Mouse (Mus musculus) spleen, adult 2 months (tissue): Measurements from ENCODE around the gene Oprl1. TPM values are rescaled to one million over a fixed set of nuclear protein-coding genes. Genes with fewer than 3 reads are reported as not detected.

Source experiments
- DNase-seq, 2 experiments: peaks; one replicate each; pipeline versions ENCODE4 v3.0.0 to v3.0.0-alpha.2; 2012 to 2021; ENCODE audit warnings: low spot score in 2 of 2, low read depth in 1 of 2
- H3K27ac ChIP-seq: fragments of 200-500 bp; 2 replicates; pipeline ENCODE4 v1.5.1; 2012; ENCODE audit warnings: low read length, inconsistent platforms; ENCODE audit not compliant: insufficient read depth
- H3K27me3 ChIP-seq: fragments of 200-500 bp; 2 replicates; pipeline ENCODE4 v1.6.1; 2012; ENCODE audit warnings: mild to moderate bottlenecking, moderate library complexity, low read length, inconsistent platforms; ENCODE audit not compliant: control insufficient read depth, insufficient read depth
- H3K36me3 ChIP-seq: fragments of 200-500 bp; 2 replicates; pipeline ENCODE4 v1.6.1; 2012; ENCODE audit warnings: mild to moderate bottlenecking, low read length, inconsistent platforms; ENCODE audit not compliant: control insufficient read depth, insufficient read depth
- H3K4me1 ChIP-seq: fragments of 200-500 bp; 2 replicates; pipeline ENCODE4 v1.6.1; 2011; ENCODE audit warnings: inconsistent platforms; ENCODE audit not compliant: control insufficient read depth, insufficient read depth, insufficient read length
- H3K4me3 ChIP-seq: fragments of 200-500 bp; 2 replicates; pipeline ENCODE4 v1.5.1; 2011; ENCODE audit warnings: mild to moderate bottlenecking, inconsistent platforms; ENCODE audit not compliant: insufficient read depth, insufficient read length; ENCODE audit errors: extremely low read depth
- CTCF ChIP-seq: fragments of 200-500 bp; IDR thresholded peaks from 2 replicates; pipeline ENCODE4 v1.5.1; 2011; ENCODE audit warnings: mild to moderate bottlenecking, inconsistent platforms; ENCODE audit not compliant: insufficient read depth, insufficient read length, insufficient replicate concordance; ENCODE audit errors: extremely low read depth
- POLR2A ChIP-seq: fragments of 200-500 bp; IDR thresholded peaks from 2 replicates; pipeline ENCODE4 v1.6.1; 2011; ENCODE audit warnings: low read depth, low read length, inconsistent platforms
- WGBS: fragments of 180-500 bp; shearing (Covaris S2); methylation state at CpG from one replicate; pipeline ENCODE4 v1.1.7; 2018; 5-methylcytosine and 5-hydroxymethylcytosine counted together
- polyA plus RNA-seq: library from polyadenylated mRNA; depleted of rRNA; stranded (reverse); fragments of >200 nt; gene quantifications from 2 replicates; pipeline ENCODE4 v1.2.3, GENCODE M21; 2012; rRNA removed

Oprl1 gene
- polyA plus RNA-seq, 1 experiment, result 0.09 TPM

DNA sequence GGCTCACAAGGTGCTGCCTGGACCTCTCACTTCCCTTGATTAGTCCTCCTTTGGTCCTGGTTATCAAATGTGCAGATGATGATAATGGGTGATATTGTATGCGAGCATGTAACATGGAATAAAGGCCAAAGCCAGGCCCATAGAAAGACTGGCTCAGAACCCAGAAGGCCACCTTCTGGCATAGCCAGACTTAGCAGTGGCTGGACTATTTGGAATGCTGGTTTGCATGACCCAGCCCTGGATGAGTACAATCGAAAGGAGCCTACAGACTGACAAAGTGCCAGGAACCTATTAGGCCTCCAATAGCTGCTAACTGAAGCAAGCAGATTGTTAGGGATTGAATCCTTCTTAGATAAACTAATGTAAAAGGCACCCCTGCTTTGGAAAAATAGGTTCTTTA lies 54.6 kb downstream of the Oprl1 start:
- H3K36me3 ChIP-seq, result no peaks in the 10 kb centered on the region
- TF ChIP-seq CTCF, result no peak
- no peak for TF ChIP-seq POLR2A
- 85% methylated on average over 2 of the region's 2 CpGs for WGBS
- no peak overlapping the region for H3K27ac ChIP-seq
- no peaks in the 10 kb centered on the region for H3K27me3 ChIP-seq
- no peak for DNase-seq
- no peak overlapping the region for H3K4me3 ChIP-seq
- H3K4me1 ChIP-seq, result no peaks in the 10 kb centered on the region

Other genes starting within 250 kb of the Oprl1 start
- 0.15 and 0.36 TPM in 2 replicates for gene Abhd16b, start 221.8 kb upstream of the Oprl1 start, polyA plus RNA-seq
- 17.5 and 18.8 TPM in 2 replicates for gene Tpd52l2, start 217.9 kb upstream of the Oprl1 start, polyA plus RNA-seq
- gene Dnajc5, start 194.5 kb upstream of the Oprl1 start, polyA plus RNA-seq, result 54.4 and 59.4 TPM in 2 replicates
- 170 and 197 TPM in 2 replicates for gene Uckl1, start 130.1 kb upstream of the Oprl1 start, polyA plus RNA-seq
- 11.6 and 11.8 TPM in 2 replicates for gene Prpf6, start 123.1 kb upstream of the Oprl1 start, polyA plus RNA-seq
- gene Zfp512b, start 122.2 kb upstream of the Oprl1 start, polyA plus RNA-seq, result 32.3 and 42.2 TPM in 2 replicates
- 15.0 and 22.8 TPM in 2 replicates for gene Samd10, start 115.8 kb upstream of the Oprl1 start, polyA plus RNA-seq
- 0.26 TPM in 1 of 2 replicates, not detected in the other for gene Gm29797, start 58.0 kb upstream of the Oprl1 start, polyA plus RNA-seq
- gene Sox18, start 43.4 kb upstream of the Oprl1 start, polyA plus RNA-seq, result 47.5 and 73.4 TPM in 2 replicates
- 15.9 and 17.1 TPM in 2 replicates for gene Tcea2, start 34.7 kb upstream of the Oprl1 start, polyA plus RNA-seq
- gene Rgs19, start 21.0 kb upstream of the Oprl1 start, polyA plus RNA-seq, result 209 and 239 TPM in 2 replicates
- gene Lkaaear1, start 16.6 kb upstream of the Oprl1 start, polyA plus RNA-seq, result not detected in 2 replicates
- gene Myt1, start 48.3 kb downstream of the Oprl1 start, polyA plus RNA-seq, result not detected in 2 replicates
- gene Pcmtd2, start 122.8 kb downstream of the Oprl1 start, polyA plus RNA-seq, result 18.6 and 21.9 TPM in 2 replicates
- 2.8 and 3.2 TPM in 2 replicates for gene Polr3k, start 149.3 kb downstream of the Oprl1 start, polyA plus RNA-seq